Mouse (Mus musculus): Measurements from ENCODE around the gene Zfp935. TPM values are rescaled to one million over a fixed set of nuclear protein-coding genes. Genes with fewer than 3 reads are reported as not detected.
"Not testable (repeated sequence)": the region's sequence is repeated elsewhere in the genome, so short reads cannot be mapped to it uniquely, and the experiment has no call there.

The Zfp935 gene
- not detected in 2 replicates for total RNA-seq (2012; rRNA removed)

GRCm38 (mm10) chr13:62558189-62559110 lies at the start of gene Zfp935:
TSS of gene Zfp935 (minus strand) at chr13:62558511.
- H3K9me3 ChIP-seq (ENCODE audit: control insufficient read depth, insufficient read depth, low read depth, low read length); H3K4me1 ChIP-seq (ENCODE audit: control insufficient read depth in 2 of 2, insufficient read depth in 2 of 2, low read length in 2 of 2, poor library complexity in 1 of 2); H3K36me3 ChIP-seq (ENCODE audit: control insufficient read depth, insufficient read depth, low read length, poor library complexity, severe bottlenecking); in situ Hi-C loops (cut with MboI; ENCODE audit: low sequenced_read_pairs in 2 of 2, unreplicated experiment in 2 of 2); DNase-seq (ENCODE audit: low read depth, low spot score); H3K27ac ChIP-seq (ENCODE audit: insufficient read depth, low read depth, low read length, poor library complexity, severe bottlenecking): not testable (repeated sequence)
- Histone ChIP-seq H3K4me3 (ENCODE audit: insufficient read depth in 1 of 2, low read depth in 1 of 2, low read length in 2 of 2, poor library complexity in 1 of 2, severe bottlenecking in 1 of 2) (peak within 1 kb of the TSS; percentile 75 to 81), H3K9ac (ENCODE audit: insufficient read depth, low read depth, low read length, poor library complexity, severe bottlenecking) (peak within 1 kb of the TSS; percentile 47)

- DNase-seq (ENCODE audit: low read depth, low spot score); H3K27ac ChIP-seq (ENCODE audit: insufficient read depth, low read depth, low read length, poor library complexity, severe bottlenecking); in situ Hi-C loops (cut with MboI; ENCODE audit: low sequenced_read_pairs in 2 of 2, unreplicated experiment in 2 of 2); H3K9me3 ChIP-seq (ENCODE audit: control insufficient read depth, insufficient read depth, low read depth, low read length); H3K4me1 ChIP-seq (ENCODE audit: control insufficient read depth in 2 of 2, insufficient read depth in 2 of 2, low read length in 2 of 2, poor library complexity in 1 of 2); H3K9ac ChIP-seq (ENCODE audit: insufficient read depth, low read depth, low read length, poor library complexity, severe bottlenecking); H3K36me3 ChIP-seq (ENCODE audit: control insufficient read depth, insufficient read depth, low read length, poor library complexity, severe bottlenecking): not testable (repeated sequence)
- peak within 1 kb of the TSS; percentile 16 to 44; a peak in 2 of 4 replicates for H3K4me3 ChIP-seq (ENCODE audit: insufficient read depth in 1 of 2, low read depth in 1 of 2, low read length in 2 of 2, poor library complexity in 1 of 2, severe bottlenecking in 1 of 2)
These were observed 12.8 kb upstream of the Zfp935 start, which contains the start of gene Zfp934 for GRCm38 (mm10) chr13:62571099-62571498. TSS of gene Zfp934 (minus strand) at chr13:62571199.

- in situ Hi-C loops (cut with MboI; ENCODE audit: low sequenced_read_pairs in 2 of 2, unreplicated experiment in 2 of 2); H3K4me1 ChIP-seq (ENCODE audit: control insufficient read depth in 2 of 2, insufficient read depth in 2 of 2, low read length in 2 of 2, poor library complexity in 1 of 2): not testable (repeated sequence)
These were observed 3.4 kb upstream of the Zfp935 start for GRCm38 (mm10) chr13:62561696-62562095.

GRCm38 (mm10) chr13:62530129-62530528 lies 28.2 kb downstream of the Zfp935 start:
- H3K4me1 ChIP-seq (ENCODE audit: control insufficient read depth in 2 of 2, insufficient read depth in 2 of 2, low read length in 2 of 2, poor library complexity in 1 of 2); H3K36me3 ChIP-seq (ENCODE audit: control insufficient read depth, insufficient read depth, low read length, poor library complexity, severe bottlenecking); H3K4me3 ChIP-seq (ENCODE audit: insufficient read depth in 1 of 2, low read depth in 1 of 2, low read length in 2 of 2, poor library complexity in 1 of 2, severe bottlenecking in 1 of 2); H3K27ac ChIP-seq (ENCODE audit: insufficient read depth, low read depth, low read length, poor library complexity, severe bottlenecking); in situ Hi-C loops (cut with MboI; ENCODE audit: low sequenced_read_pairs in 2 of 2, unreplicated experiment in 2 of 2); H3K9ac ChIP-seq (ENCODE audit: insufficient read depth, low read depth, low read length, poor library complexity, severe bottlenecking); DNase-seq (ENCODE audit: low read depth, low spot score); H3K9me3 ChIP-seq (ENCODE audit: control insufficient read depth, insufficient read depth, low read depth, low read length): not testable (repeated sequence)

More at GRCm38 (mm10) chr13:62561696-62562095, 3.4 kb upstream of the Zfp935 start:
- not testable (repeated sequence) for H3K27ac ChIP-seq (ENCODE audit: insufficient read depth, low read depth, low read length, poor library complexity, severe bottlenecking); H3K9ac ChIP-seq (ENCODE audit: insufficient read depth, low read depth, low read length, poor library complexity, severe bottlenecking); DNase-seq (ENCODE audit: low read depth, low spot score); H3K4me3 ChIP-seq (ENCODE audit: insufficient read depth in 1 of 2, low read depth in 1 of 2, low read length in 2 of 2, poor library complexity in 1 of 2, severe bottlenecking in 1 of 2); H3K9me3 ChIP-seq (ENCODE audit: control insufficient read depth, insufficient read depth, low read depth, low read length); H3K36me3 ChIP-seq (ENCODE audit: control insufficient read depth, insufficient read depth, low read length, poor library complexity, severe bottlenecking)

- H3K9me3 ChIP-seq (ENCODE audit: control insufficient read depth, insufficient read depth, low read depth, low read length); H3K36me3 ChIP-seq (ENCODE audit: control insufficient read depth, insufficient read depth, low read length, poor library complexity, severe bottlenecking); H3K9ac ChIP-seq (ENCODE audit: insufficient read depth, low read depth, low read length, poor library complexity, severe bottlenecking); in situ Hi-C loops (cut with MboI; ENCODE audit: low sequenced_read_pairs in 2 of 2, unreplicated experiment in 2 of 2); H3K4me1 ChIP-seq (ENCODE audit: control insufficient read depth in 2 of 2, insufficient read depth in 2 of 2, low read length in 2 of 2, poor library complexity in 1 of 2); H3K4me3 ChIP-seq (ENCODE audit: insufficient read depth in 1 of 2, low read depth in 1 of 2, low read length in 2 of 2, poor library complexity in 1 of 2, severe bottlenecking in 1 of 2): not testable (repeated sequence)
- H3K27ac ChIP-seq (ENCODE audit: insufficient read depth, low read depth, low read length, poor library complexity, severe bottlenecking) = peak overlapping the region; percentile 82; the same call in 1 of the 2 replicates
- peak; percentile 73 for DNase-seq (ENCODE audit: low read depth, low spot score)
These were observed 47.5 kb downstream of the Zfp935 start for GRCm38 (mm10) chr13:62510641-62511420.

- not testable (repeated sequence) for H3K36me3 ChIP-seq (ENCODE audit: control insufficient read depth, insufficient read depth, low read length, poor library complexity, severe bottlenecking); DNase-seq (ENCODE audit: low read depth, low spot score); H3K9me3 ChIP-seq (ENCODE audit: control insufficient read depth, insufficient read depth, low read depth, low read length); H3K27ac ChIP-seq (ENCODE audit: insufficient read depth, low read depth, low read length, poor library complexity, severe bottlenecking); H3K4me3 ChIP-seq (ENCODE audit: insufficient read depth in 1 of 2, low read depth in 1 of 2, low read length in 2 of 2, poor library complexity in 1 of 2, severe bottlenecking in 1 of 2); H3K9ac ChIP-seq (ENCODE audit: insufficient read depth, low read depth, low read length, poor library complexity, severe bottlenecking); H3K4me1 ChIP-seq (ENCODE audit: control insufficient read depth in 2 of 2, insufficient read depth in 2 of 2, low read length in 2 of 2, poor library complexity in 1 of 2)
- in situ Hi-C loops (cut with MboI; ENCODE audit: low sequenced_read_pairs in 2 of 2, unreplicated experiment in 2 of 2) = loop anchor here in 1 of 2 experiments (25.0 kb wide), 1 partner anchor 390 kb away; the partner anchor contains the start of gene Fbp2
These were observed 85.7 kb downstream of the Zfp935 start for GRCm38 (mm10) chr13:62472661-62473060.
